Mouse (Mus musculus) cerebellum, adult 8-10 months (tissue): Measurements from ENCODE around the gene Aldh16a1.
"Not testable (repeated sequence)": the region's sequence is repeated elsewhere in the genome, so short reads cannot be mapped to it uniquely, and the experiment has no call there.

ENCODE experiments used
- DNase-seq: peaks from one replicate; pipeline ENCODE4 v3.0.0; 2022

The Aldh16a1 gene

GRCm38 (mm10) chr7:45110089-45110488 lies 44.3 kb downstream of the Aldh16a1 start:
- not testable (repeated sequence) for DNase-seq

DNA sequence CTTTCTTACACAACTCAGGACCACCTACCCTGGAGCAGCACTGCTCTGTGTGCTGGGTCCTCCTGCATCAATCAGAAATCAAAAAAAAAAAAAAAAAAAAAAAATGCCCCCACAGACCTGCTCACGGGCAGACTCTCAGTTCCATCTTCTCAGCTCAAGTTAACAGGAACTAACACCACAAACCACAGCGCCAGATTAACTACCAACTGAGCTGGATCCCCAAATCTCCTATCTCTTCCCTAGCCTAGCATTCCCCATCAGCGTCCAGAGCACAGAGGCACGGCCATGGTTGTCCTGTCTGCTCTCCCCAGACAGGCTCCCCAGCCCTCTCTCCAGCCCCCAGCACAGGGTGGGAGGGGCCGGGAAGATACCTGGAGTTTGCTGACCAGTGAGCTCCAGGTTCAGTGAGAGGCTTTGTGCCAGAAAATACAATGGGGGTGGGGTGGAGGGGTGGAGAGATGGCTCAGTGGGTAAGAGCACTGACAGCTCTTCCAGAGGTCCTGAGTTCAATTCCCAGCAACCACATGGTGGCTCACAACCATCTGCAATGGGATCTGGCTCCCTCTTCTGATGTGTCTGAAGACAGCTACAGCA lies 47.2 kb downstream of the Aldh16a1 start:
- DNase-seq, result no peak

DNA sequence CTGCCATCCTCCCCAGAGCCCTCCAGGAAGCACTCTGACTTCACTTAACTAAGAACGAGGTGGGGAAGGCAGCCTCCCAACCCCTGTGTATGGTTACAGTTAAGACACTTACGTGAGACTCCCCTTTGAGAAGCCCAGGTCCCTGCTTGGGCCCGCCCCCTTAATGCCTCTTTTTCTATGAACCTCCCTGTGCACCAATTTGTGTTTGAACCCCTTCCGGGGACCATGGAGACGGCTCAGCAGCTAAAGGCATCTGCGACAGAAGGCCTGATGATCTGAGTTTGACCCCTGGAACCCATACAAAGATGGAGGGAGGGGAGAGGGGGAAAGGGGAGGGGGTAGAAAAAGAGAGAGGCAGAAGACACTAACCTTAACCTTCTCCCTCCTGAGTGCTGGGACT lies 47.9 kb downstream of the Aldh16a1 start:
- no peak for DNase-seq

DNA sequence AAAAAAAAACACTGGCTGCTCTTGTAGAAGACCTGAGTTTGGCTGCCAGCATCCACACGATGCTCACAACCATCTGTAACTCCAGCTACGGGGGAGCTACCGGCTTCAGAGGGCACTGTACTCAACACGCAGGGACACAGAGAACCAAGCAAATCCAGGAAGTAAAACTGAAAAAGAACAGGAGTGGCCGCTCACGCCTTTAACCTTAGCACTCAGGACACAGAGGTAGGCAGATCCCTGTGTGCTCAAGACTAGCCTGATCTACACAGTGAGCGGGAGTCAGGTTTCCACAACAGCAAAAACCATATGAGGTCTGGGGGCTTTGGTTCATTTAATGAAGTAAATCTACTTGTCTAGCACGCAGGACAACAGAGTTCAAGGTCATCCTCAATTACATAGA lies 48.9 kb downstream of the Aldh16a1 start:
- DNase-seq, result no peak

GRCm38 (mm10) chr7:45104941-45105340 lies 49.4 kb downstream of the Aldh16a1 start:
- no peak for DNase-seq

DNA sequence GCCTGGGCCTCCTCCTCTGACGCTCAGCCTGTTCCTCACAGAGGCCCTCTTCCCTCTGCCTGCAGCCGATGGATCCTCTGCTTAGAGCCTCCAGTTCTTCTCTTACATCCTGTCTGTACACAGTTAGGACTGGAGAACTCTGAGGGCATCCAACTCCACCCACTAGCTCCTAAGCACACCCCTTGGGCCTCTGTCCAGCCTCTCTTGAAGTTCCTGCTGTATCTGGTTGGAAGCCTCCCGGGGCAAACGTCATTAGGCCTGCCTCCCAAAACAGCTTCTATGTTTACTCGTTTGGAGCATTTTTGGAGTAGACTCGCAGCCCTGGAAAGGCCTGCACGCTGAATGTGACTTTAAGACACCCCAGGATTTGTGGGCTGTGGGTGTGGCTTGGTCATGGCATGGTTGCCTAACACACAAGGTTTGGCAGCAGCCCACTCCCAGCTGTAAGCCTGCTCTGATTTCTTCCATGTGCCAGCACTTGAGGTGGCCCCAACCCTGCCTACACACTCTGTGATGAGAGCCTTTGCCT lies 50.7 kb downstream of the Aldh16a1 start, which contains the start of gene Fcgrt:
Gene Fcgrt (minus strand): TSS at position 200 of the 529 bp plus-strand sequence.
- DNase-seq, result peak; percentile 26

GRCm38 (mm10) chr7:45102940-45103585 lies 51.3 kb downstream of the Aldh16a1 start:
- no peak for DNase-seq

DNA sequence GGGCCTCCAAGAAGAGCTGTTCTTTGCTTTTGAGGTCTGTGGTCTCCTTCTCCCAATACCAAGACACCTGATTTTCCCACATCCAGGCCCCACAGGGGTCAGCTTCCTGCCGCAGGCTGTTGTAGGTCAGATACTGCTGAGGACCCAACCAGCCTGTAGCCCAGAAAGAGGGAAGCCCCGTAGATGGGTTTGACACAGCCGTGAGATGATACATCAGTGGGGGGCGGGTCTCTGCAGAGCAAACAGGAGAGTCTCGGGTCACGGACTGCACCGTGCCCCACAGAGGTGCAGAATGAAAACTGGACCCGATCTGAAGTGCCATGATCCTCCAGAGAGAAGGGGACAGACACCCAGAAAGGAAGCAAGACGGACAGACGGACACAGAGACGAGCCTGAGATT lies 51.9 kb downstream of the Aldh16a1 start:
- DNase-seq, result no peak

GRCm38 (mm10) chr7:45100046-45100445 lies 54.3 kb downstream of the Aldh16a1 start:
- DNase-seq, result no peak

DNA sequence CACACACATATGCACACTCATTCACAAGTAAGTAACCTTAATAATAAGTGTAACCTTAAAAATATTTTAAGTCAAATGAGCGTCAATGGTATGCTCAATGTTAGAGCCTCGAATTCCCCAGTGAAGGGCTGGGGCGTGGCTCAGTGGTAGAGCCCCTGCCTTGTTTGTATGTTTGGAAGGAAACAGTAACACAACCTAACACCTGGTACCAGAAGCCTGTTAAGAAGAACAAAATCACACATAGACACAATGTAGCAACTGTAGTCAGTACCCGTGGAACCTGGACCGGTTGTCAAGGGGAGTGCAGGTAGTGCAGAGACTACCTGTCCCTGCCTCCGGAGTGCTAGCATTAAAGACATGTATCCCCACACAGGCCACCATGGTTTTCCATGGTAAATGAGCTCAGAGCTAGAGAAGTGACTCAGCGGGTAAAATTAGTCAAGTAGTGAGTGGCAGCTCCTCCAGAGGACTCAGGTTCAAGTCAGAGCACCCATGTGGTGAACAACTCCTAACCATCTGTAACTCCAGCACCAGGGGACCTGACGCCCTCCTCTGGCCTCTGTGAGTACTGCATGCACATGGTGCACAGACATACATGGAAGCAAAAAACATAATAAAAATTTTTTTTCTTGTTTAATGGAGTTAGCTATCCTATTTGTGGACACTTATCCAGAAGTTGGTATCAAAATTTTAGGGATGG lies 55.7 kb downstream of the Aldh16a1 start:
- no peak for DNase-seq

- no peak for DNase-seq
Observed at GRCm38 (mm10) chr7:45097479-45097878, 56.9 kb downstream of the Aldh16a1 start.

DNA sequence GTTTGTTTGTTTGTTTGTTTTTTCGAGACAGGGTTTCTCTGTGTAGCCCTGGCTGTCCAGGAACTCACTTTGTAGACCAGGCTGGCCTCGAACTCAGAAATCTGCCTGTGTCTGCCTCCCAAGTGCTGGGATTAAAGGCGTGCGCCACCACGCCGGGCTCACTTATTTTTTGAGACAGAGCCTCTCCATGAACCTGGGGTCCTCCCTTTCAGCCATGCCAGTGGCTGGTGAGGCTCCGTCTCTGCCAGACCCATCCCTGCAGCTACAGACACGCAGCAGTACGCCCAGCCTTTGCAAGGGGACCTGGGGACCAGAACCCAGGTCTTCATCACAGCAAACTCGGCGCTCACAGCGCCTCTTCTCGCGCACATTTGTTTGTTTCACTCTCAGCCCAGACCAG lies 58.4 kb downstream of the Aldh16a1 start:
- not testable (repeated sequence) for DNase-seq

GRCm38 (mm10) chr7:45095367-45095766 lies 59.0 kb downstream of the Aldh16a1 start:
- no peak for DNase-seq

GRCm38 (mm10) chr7:45094121-45094520 lies 60.3 kb downstream of the Aldh16a1 start:
- no peak for DNase-seq

DNA sequence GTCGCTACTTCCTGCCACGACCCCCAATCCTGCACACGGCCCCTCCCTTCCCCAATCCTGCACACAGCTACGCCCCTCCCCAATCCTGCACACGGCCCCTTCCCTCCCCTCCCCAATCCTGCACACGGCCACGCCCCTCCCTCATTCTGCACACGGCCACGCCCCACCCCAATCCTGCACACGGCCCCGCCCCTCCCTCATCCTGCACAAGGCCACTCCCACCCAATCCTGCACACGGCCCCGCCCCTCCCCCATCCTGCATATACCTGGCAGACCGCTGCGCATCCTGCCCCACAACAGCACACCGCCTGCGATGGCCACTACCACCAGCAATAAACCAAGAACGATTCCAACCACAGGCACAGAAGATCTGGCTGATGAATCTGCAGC lies 60.9 kb downstream of the Aldh16a1 start:
- no peak for DNase-seq

GRCm38 (mm10) chr7:45092828-45093515 lies 61.4 kb downstream of the Aldh16a1 start:
- DNase-seq, result no peak

DNA sequence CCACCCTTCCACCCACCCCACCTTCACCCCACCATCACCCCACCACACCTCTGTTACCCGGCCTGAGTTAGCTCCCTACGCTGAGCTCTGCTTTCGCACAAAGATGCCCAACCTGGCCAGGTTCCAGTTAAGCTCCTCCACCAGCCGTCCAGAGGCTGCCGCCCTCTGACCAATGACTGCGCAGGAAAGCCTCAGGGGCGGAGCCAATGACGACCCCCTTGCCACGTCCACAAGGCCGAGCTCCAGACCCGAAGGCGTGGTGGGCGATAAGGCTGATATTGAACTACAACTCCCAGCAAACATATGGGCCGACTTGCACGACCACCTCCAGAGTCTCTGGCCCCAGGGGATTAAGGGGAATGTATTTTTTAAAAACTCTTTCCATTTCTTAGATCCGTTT lies 62.3 kb downstream of the Aldh16a1 start, which contains the start of gene Rcn3:
Gene Rcn3 (minus strand): TSS at position 174 of the 400 bp plus-strand sequence.
- DNase-seq, result no peak

DNA sequence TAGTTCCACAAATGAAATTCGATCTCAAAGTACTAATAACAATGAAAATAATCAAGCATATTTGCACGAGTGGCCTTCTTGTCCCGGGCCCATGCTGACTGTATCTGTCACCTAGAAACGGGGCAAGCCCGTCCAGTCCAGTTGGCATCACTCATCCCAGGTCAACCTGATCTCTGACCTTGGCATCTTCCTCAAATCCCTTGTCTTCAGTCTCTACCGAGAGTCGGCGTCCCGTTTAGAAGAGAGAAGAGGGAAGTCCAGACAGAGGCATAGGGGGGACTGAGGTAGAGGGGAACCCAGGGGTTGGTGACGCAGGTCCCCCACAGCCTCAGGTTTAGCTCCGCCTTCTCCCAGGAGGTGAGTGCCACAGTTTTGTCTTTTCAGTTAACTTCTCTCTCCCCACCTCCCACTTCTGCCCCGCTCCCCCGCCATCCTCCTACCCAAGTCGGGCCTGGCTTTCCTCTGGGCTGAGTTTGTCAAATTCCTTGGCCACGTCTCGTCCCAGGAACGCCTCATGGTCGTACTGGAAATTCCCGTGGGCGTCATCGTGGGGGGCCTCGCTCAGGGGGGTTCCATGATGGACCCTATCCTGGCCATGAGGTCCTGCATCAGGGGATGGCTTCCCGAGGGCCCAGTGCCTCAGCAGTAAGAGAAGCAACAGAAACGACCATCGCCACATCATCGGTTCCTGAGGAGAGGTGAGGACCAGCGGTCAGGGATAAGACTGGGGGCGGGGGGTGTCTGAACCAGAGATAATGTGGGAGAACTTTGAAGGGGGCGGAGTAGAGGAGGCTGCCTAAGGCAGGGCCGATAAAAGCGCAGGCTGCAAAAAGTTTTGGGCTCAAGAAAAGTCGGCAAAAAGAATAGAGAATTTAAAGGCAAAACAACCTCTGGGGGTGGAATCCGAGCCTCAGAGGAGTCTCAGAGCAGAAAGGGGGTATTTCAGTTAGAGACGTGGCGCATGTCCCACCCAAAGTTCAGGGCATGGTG lies 63.1 kb downstream of the Aldh16a1 start:
- no peak for DNase-seq
